Mouse (Mus musculus) lung, postnatal 36 days (tissue): ENCODE measurements around the gene Ostf1.
A peak's percentile ranks its signal among the peaks of the same experiment; 100 is the strongest.
"Not testable (repeated sequence)": the region's sequence is repeated elsewhere in the genome, so short reads cannot be mapped to it uniquely, and the experiment has no call there.

ENCODE experiments used
- DNase-seq: peaks from one replicate; pipeline ENCODE4 v3.0.0; 2022; ENCODE audit warnings: mixed read lengths

The Ostf1 gene

DNA sequence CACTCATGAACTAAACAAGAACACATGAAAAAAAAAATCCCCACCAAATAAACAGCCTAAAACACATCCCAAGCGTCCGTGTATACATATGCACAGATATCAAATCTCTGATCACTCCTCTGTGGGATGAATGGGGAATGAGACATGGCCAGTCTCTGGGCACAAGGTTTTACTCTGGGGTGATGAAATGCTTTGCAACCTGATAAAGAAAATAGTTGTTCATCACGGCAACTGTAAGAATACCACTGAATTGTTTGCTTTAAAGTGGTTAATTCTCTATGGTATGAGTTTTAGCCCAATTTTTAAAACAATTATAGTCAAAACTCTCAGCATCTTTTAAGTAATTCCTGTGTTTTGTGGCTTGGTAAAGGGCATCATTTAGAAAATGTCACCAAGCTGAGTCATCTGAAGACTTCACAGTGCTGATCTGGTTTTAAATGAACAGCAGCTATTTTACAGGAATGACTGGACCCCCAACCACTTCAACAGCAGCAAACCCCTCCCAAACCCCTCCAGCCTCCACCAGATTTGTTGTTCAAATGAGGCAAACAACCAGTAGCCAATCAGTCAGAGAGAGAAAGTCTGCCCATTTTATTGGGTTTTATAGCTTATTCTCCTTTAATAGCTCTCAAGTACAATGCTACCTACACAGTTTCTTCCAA is 33.2 kb downstream of the Ostf1 start:
- no peak for DNase-seq

DNA sequence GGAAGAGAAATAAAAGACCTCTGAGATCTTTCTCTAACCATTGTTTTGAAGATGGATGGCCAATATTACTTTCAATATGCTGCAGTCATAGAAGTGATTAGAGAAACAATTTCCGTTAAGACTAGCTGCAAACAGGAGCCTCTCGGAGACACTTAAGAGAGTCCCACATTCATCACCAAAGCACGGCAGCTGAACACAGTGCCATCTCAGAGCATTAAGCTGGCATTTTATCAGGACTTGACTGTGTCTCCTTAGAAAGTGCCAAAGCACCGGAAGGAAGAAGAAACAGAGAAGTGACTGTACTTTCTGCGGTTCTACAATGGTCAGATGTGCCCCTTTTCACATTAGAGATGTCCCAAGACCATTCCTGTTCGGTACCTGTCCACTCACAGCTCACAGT is 33.9 kb downstream of the Ostf1 start:
- no peak for DNase-seq

DNA sequence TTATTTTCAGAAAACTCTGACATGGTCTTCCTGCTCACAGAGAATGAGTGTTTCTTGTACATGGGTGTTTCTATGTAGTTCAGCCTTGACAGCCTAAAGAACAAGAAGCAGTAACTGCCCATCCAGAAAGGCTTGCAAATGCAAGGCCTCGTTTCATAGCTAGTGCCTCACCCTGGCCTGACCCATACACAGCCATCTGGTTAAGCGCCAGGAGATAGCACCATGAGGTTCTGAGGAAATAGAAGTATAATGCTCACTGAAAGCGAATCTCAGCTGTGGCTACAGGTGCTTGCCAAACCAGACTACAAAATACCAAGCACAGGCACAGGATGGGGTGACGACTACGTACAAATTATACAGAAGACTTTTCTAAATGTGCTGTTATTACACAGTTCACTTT is 34.7 kb downstream of the Ostf1 start:
- no peak for DNase-seq

DNA sequence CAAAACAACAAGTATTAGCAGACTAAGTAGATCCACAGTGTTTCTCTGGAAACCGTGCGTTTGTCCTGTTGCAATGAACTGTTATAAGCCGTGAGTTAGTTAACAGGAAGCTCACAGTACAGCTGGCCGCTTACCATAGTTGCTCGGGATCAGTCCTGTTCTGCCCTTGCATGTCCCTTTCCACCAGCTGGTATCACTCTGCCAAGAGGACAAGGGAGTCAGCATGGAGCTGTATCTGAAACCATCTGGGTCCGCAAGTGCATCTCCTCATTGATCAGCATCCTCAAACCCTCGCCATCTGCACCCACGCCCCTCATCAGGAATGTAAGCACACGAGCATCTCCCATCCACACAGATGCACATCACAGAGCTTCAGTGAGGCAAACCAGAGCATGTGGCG is 37.9 kb downstream of the Ostf1 start:
- no peak for DNase-seq

DNA sequence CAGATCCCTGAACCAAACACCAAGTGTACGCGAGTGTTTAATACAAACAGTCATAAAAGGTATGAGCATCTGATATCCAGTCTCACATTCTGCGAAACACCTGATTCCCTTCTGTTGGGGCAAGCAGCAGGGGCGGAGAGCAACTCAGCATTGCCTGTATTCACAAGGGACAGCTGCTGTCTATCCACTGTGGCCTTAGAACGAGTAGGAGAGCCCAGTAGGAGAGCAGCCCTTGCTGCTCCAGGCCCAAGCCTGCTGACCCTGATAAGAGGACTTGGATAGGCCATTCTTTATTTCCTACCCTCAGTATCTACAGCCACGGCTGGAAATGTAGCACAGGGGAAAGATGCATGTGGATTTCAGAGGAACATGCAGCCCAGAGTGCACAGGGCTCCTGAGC is 38.7 kb downstream of the Ostf1 start:
- no peak for DNase-seq

DNA sequence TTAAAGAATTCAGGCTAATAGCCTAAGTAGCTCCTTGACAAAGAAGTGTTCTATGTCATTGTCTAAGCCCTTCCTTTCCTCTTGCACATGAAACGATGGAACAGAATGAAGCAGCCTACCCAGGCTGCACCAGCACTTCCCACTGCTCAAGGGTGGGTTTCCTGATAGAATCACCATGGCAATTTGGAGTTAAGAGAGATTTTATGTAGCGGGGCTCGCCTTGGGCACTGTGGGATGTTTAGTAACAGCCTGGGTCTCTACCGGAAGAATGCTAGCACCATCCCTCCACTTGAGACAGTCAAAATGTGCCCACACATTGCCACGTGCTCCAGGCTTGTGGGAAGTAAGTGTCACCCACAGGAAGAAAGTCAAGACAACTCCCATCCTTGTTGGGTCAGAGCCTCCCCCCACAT is 40.7 kb downstream of the Ostf1 start:
- DNase-seq = peak; percentile 54

DNA sequence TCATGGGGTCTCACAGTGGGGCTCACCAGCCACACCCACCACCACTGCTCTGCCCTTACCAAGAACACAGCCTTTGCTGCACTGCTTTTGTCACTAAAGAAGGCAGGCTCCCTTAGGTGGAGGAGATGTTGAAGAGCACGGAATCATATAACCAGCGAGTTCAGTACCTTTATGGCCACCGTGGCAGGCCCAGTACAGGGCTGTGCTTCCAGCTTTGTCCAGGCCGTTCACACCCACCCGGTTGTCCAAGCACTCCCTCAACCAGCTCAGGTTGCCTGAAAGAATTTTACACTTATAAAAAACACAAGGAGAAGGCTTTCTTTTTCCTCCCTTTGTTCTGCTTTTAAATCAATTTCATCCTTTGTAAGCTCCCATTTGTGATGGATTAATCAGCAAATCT is 41.4 kb downstream of the Ostf1 start:
- no peak for DNase-seq

DNA sequence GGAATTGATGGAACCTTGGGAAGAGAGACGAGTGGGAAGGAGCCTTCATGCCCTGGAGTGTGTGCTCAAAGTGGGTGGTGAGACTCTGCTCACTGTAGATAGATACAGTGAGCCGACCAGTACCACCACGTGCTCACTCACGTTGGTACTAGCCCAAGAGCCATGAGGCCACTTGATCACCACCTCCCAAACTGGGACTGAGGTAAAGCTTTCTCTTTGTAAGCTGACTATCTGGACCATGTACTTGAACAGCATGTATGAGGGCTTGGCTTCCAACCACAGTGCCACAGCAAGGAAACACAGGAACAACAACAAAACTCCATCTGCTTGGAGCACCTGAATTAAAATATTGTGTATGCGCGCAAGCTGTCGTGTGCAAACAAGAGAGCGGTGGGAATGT is 42.3 kb downstream of the Ostf1 start:
- DNase-seq = peak; percentile 32

DNA sequence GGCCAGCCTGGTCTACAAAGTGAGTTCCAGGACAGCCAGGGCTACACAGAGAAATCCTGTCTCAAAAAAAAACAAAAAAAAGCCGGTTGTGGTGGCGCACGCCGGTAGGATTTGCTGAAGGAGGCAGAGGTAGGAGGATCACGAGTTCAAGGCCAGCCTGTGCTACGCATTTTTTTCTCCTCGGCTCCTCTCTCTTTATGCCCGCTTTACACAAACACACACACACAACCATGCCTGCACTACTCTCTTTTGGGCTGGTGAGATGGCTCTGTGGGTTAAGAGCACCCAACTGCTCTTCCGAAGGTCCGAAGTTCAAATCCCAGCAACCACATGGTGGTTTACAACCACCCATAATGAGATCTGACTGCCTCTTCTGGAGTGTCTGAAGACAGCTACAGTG is 42.8 kb downstream of the Ostf1 start:
- DNase-seq = not testable (repeated sequence)

DNA sequence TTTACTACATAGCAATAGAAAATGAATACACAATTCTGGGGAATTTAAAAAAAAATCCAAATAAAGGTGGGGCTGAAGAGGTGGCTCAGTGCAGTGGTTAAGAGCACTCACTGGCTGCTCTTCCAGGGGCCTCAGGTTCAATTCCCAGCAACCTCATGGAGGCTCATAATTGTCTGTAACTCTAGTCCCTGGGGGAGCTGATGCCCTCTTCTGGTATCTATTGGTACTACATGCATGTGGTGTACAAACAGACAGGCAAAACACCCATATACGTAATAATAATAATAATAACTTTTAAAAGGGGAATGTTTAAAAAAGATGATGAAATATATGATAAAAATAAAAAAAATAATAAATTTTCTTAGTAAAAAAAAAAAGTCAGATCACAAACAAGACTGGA is 43.4 kb downstream of the Ostf1 start:
- peak; percentile 56 for DNase-seq

DNA sequence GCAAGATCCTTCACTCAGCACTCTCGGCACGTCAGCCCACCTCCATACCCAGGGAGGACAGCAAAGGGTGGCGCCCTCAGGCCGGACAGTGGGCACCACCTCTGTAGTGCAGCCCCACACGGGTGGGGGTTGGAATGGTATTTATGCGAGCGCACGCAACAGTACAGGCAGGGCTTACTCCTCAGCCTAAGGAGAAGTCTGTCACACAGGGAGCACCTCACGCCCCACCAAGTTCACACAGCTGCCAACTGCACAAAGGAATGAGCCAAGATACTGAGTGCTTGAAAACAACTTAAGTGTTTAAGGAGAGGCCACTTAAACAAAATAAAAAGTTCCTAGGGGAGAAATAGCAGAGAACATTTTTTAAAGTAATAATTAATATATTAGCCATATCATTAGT is 44.5 kb downstream of the Ostf1 start:
- DNase-seq = peak; percentile 58

DNA sequence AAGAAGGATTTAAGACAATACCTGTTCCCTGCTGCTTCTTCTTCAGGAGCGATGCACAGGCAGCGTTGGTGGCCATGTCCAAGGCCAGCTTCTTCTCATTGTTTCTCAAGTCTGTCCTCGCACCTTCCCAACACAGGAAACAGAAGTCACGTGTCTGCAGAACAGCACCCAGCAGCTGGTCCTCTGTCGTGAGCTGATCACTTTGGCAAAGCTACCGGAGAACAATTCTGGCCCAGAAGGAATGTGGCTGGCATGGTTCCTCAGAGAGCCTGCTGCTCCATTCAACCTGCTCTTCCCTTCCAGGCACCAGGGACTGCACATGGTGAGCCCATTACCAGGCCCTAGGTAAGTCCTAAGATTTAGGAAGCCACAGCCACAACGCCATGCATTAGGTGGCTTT is 47.0 kb downstream of the Ostf1 start:
- no peak for DNase-seq

DNA sequence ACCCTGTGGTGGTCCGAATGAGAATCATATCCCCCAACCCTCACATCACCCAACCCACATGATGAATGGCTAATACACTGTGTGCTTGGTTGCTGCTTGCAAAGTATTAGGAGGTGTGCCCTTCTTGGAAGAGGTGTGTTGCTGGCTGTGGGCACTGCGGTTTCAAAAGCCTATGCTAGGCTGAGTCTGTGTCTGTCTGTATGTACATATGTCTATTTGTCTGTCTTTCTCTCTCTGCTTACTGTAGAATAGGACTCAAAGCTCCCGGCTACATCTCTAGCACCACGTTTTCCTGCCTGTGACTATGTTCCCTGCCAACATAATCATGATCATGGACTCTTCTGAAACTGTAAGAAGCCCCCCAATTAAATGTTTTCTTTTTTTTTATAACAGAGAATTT is 47.9 kb downstream of the Ostf1 start:
- DNase-seq = no peak

DNA sequence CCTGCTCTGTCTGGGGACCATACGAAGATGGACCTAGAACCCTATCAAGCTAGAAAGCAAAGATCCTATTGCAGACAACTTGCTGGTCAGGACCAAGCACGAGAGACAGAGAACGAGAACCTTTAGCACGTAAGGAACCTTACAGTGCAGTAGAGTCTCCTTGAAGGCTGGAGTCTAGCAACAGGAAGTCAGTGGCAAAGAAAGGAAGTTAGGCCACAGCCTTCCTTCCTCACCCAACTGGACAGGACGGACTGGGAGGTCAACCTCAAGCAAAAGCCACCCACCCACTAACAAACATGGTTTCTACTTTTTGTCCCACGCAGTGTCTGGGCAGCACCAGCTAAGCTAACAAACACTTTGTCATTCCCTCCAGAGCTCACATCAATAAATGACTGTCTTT is 48.7 kb downstream of the Ostf1 start:
- DNase-seq = no peak

DNA sequence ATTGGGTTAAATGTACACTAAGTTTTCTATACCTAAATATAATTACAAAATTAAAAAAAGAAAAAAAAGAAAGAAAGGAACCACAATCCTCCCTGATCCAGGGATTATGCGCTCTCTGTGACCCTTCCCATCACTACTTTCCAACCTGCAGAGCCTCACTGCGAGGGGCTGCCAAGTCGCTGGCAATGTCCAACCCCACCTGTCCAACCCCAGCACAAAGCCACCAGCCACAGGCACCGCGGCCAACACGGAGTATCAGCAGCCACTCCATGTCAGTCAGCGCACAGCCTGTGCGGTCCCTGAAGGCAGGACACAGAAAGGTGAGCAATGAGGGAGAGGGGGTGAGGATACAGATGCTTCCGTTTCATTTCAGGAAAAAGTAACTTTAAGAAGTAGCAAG is 49.4 kb downstream of the Ostf1 start:
- no peak for DNase-seq

DNA sequence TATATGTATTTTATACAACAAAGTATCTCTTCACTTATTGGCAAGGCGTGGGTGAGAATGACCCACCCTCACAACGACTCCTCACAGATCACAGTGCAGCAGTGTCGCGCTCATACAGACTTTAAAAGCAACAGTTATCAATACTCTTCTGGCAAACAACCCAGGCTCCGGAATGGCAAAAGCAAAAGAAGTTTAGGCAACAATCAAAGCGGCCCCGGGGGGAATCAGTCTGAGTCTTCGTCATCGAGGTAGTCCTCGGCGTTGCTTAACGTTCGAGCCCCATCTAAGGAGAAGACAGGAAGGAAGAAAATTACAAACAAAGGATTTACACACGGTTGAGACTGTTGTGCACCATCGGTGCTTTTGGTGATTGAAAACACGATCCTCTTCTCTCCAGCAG is 50.6 kb downstream of the Ostf1 start:
- no peak for DNase-seq

DNA sequence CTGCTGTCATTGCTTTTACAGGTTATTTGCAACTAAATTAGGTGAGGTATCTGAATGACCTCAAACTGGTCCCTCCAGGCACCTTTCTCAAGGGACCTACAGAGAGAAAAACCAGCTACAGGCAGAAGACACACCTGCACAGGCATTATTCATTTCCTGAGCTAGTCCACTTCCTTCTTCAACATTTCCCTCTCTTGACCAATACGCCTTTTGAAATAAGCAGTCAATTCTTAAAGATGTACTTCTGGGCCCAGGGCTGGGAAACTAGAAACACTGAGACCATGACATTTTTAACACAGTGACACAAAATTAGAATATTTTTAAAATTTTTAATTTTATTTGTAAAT is 52.6 kb downstream of the Ostf1 start:
- no peak for DNase-seq

DNA sequence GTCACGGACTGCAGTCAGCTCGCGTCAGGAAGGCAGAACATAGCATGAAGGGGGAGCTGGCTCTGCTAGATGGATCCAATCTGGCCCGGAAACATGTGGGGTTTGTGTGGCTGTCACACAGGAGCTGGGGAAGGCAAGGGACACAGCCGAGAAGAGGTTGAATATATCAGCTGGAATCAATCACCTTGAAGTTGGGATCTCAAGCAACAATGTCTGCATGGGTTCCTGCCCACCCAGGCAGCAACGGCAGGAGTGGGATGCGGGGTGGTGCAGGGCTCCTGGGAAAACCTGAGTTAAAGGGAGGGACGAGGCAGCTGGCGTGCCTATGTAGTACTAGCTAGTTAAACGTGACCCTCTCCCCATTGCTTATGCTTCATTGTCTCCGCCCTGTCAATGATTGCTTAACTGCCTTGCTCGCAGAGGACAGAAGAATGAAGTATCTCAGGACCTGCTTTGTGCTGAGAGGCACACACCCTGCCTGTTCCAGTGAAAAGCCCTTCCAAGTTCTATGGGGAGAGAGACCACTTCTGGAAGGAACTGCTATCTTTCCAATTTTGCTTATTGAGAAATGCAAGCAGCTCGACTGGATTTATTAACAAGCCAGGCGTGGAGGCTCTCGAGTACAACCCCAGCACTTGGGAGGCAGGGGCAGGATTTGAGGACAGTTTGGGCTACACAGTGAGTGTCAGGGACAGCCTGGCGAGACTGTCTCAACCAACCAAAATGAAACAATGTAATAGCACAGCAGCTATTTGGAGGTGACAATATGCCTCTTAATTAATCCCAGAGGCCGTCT is 53.2 kb downstream of the Ostf1 start:
- no peak for DNase-seq

DNA sequence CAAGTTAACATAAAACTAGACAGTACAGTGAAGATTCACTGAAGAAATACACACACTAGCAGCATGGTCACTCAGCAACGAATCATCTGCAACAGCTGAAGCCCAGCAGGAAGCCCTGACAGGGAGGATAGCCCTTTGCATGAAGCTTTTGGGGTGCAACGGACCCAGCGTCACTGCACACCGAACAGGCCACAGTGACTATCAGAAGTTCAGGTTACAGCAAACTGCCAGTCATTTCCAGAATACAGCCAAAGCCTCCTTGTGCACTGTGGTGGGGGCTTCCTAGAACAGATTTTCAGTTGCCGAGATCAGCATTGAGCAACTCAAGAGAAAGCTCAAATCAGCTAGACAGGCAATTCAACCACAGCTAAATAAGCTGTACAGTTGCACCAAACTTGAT is 54.3 kb downstream of the Ostf1 start:
- no peak for DNase-seq

DNA sequence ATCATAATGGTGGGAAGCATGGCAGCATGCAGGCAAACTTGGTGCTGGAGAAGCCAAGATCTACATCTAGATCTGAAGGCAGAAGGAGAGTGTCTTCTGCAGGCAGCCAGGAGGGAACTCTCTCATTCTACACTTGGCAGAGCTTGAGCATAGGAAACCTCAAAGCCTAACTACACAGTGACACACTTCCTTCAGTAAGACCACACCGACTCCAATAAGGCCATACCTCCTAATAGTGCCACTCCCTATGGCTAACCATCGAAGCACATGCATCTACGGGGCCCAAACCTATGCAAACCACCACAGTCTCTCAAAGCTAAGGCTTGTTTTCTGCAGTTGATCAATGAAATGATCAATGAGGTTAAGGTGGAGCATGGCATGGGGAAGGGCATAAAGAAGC is 55.7 kb downstream of the Ostf1 start:
- no peak for DNase-seq

DNA sequence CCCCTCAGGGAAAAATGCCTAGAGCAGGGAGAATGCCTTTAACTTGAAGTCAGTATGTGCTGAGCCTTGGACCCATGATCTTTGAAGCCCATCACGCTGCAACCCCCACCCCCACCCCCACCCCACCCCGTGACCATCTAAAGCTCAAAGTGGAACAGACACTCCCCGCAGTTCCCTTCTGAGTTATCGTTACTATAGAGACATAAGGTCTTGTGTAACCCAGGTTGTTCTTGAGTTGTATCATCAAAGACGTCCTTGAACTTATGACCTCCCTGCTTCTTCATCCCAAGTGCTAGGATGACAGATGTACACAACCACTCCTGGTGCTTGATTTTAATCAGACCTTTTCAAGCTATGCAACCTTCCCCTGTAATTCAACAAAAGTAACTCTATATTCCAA is 57.7 kb downstream of the Ostf1 start:
- DNase-seq = no peak

DNA sequence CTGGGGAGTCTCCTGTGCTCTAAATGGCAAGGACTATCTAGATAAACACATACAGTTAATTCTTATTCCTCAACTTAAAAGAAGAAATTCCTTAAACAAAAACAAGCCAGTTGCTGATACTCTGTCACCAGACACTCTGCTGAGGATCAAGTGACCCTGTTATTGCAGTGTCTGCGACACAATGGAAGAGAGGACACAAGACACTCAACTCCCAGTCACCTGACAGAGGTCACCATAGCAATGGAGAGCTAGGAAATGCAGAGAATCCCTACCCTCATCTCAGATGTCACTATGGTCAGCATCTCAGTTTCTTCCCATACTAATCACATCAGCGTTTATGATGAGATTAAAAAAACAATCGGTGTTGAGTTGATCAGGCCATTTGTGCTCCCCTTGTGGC is 58.2 kb downstream of the Ostf1 start:
- no peak for DNase-seq

DNA sequence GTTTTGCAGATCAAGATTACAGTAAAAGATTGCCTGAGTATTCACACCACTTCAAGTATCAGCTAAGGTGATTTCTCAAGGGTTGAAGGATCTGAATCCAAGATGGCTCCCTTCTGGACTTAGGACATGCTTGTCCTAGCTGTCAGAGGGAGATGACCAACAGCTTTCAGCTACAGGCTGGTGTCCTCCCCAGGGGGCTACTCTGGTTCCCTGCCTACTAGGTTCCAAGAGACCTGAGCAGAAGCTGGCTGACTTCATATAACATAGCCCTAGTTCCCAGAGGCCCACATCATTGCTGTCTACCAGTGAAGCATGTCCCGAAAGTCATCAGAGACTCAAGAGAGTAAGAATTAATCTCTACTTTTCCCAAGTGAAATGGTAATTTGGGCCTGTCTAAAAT is 62.1 kb downstream of the Ostf1 start:
- DNase-seq = no peak

DNA sequence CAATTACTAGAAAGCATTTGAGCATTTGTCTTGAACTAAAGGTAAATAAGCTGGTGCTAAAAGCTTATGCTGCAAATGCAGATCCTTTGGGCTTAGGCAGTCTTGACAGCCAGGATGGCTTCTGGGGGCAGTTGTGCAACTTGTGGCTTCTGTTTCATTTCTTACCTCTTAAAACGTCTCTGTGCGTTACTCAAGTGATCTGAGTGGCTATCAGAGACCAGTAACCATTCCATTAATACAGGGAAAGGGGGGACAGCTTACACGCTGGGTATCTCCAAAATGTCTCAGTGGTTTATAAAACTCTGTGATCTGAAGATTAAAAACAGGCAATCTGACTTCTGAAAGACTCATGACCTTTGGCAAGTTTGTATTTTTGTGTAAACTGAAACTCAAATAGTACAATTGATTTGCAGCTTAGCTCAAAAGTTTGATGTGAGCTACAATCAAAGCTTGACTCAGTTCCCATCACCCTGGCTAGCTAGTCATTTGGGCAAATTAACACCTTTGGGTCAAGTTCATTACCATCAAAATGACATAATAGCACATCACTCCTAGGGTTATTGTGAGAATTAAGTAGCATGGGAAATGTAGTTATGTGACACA is 62.7 kb downstream of the Ostf1 start:
- no peak for DNase-seq
